In genomic region chr8:92021521-92021920, GRCm38 (mm10) we compare ENCODE assay signal across 12 mouse cellular contexts.
"Had no signal": no experiment of that assay in that cellular context is flagged by ENCODE, and none has a peak within 500 bp of the region (broad histone marks: within the 10 kb centered on the region; RNA-seq: fewer than 3 reads in every experiment).

No protein-coding gene starts in this region.

- DNase-seq: retina, postnatal 1 day; right cerebral cortex, adult 18-20 months; right cerebral cortex, postnatal 14 days; right cerebral cortex, postnatal 25 days; right cerebral cortex, postnatal 4 days; spleen, adult 18-20 months; thymus, adult 18-20 months; thymus, adult 2 months; thymus, postnatal 14 days; thymus, postnatal 25 days; thymus, postnatal 36 days; thymus, postnatal 4 days had no signal
